Mouse (Mus musculus) left cerebral cortex, postnatal 36 days (tissue): ENCODE measurements at regions not wholly inside any gene's neighbourhood (a gene's known extent, or its start where the extent isn't known, plus 50 kb on each side); places are given as distances from the start of the nearest gene placed in this dataset.
"Not testable (repeated sequence)": the region's sequence is repeated elsewhere in the genome, so short reads cannot be mapped to it uniquely, and the experiment has no call there.

Source experiments
- DNase-seq, 2 experiments: peaks; one replicate each; pipeline ENCODE4 v3.0.0; 2021 to 2022; ENCODE audit warnings: low spot score in 2 of 2, mixed read lengths in 1 of 2
- intact Hi-C: fragments of 180-260 bp; cut with DNase I; formaldehyde crosslinking; loops from one replicate; pipeline ENCODE4 v1.15.1; 2025

DNA sequence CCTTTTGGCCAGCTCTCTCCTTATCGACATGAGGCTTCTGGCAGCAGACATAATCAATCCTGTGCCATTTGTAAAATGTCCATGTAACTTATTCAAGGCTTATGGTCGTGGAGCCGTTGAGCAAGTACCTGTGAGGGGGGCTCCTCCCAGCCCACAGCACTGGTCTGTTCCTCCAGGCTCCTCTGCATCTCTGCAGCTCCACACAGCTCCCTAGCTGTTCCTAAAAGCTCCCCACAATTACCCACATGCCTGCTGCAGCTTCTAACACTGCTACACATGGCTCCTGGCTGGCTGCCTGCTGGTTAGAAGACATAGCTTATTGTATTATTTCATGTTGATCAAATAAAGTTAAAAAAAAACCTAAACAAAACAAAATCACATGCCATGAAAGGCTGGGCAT is 77.9 kb downstream of the Tcp10c start:
- intact Hi-C loops = not testable (repeated sequence)

DNA sequence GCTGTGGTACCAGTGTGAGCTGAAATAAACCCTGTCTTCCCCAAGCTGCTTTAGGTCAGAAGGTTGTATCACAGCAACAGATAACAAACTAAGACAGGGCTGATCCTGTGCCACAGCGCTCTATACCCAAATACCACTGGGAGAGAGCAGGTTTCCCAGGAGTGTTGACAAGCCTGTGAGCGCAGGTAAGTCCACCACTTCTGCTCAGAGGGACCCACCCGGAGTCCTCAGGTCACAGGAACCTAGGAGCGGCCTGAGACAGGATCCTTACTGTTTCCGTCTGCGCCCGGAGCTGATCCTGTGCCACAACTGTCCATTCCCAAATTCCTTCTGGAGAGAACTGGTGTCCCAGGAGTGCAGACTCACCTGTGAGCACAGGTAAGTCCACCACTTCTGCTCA is 79.8 kb downstream of the Tcp10c start:
- DNase-seq, intact Hi-C loops: not testable (repeated sequence)

More for the DNA sequence above, 77.9 kb downstream of the Tcp10c start:
- DNase-seq = not testable (repeated sequence)

DNA sequence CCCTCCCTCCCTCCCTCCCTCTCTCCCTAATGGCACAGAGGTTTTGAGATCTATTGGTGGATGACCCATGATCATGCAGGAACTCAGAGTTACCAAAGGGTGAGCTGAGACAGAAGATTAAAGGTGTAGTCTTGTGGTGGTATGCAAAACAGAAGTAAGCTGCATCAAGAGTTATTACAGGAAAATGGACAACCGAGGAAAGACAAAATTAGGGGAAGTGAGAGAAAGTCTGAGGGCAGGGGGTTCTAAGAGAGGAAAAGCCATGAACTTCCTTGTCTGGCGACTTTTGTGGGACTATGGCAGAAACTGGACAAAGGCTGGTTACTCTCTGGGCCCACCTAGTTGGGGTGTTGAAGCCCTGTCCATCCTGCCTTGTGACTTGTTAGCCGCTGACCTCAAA is 84.4 kb downstream of the Tcp10c start:
- DNase-seq, intact Hi-C loops: not testable (repeated sequence)

GRCm38 (mm10) chr17:13440708-13441530 is 86.5 kb downstream of the Tcp10c start:
- intact Hi-C loops, DNase-seq: not testable (repeated sequence)

DNA sequence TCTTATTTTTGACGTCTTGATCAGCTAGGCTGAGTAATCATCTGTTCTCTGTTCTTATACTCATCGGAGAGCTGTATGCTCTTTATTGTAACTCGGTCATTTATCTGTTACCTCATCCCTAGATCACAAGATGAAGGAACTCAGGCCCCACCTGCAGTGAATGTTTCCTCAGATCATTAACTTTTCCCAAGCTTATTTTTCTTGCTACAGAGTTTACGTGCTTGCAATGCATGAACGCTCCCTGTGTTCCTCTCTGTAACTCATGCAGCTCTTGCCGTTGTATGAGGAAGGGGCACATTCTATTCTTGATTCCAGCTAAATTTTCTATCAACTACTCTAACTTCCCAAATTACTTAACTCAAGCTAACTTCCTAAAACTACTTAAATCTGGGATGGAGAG is 87.9 kb downstream of the Tcp10c start:
- intact Hi-C loops, DNase-seq: not testable (repeated sequence)

DNA sequence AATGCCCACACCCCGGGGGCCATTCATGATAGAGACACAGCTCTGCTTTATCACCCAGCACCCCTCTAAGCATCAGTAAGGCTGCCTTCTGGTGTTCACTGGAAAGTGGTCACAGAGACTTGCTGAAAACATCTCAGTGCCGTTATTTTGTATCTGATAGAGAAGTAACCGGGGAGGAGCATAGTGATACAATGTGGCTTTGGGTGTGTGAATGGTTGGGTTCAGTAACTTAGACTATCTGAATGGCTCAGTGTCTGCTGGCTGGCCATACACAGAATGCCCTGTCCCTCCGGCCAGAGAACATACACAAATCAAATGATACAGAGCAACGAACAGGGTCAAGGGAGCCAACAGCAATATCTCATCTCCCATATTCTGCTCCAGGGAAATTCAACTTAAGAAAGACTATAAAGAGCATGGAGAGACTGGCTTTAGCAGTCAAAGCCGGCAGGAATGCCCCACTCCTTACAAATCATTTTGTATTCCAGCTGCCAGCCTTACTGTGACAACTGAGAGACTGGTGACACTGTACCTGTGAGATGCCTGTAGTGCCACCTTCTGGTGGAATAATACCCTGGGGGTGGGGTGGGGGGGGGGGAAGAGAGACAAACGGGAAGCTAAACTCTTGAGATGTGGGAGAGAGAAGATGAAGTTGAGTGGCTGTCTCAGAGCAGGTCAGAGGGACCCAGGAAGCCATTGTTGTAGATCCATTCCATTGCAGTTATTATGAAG is 102.7 kb downstream of the Tcp10c start:
- not testable (repeated sequence) for DNase-seq

DNA sequence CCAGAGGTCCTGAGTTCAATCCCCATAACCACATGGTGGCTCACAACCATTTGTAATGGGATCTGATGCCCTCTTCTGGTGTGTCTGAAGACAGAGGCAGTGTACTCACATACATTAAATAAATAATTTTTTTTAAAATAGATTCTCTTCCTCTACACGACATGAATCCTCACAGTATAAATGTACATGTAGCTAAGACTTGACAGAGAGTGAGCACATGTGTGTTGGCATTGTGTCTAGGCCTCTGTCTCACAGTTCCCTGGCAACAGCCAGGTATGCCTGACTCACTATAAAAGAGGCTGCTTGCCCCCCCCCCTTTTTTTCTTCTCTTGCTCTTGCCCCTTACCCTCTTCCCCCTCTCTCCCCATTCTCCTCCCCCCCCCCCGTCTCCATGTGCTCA is 103.6 kb downstream of the Tcp10c start:
- intact Hi-C loops, DNase-seq: not testable (repeated sequence)

More for the DNA sequence above, 102.7 kb downstream of the Tcp10c start:
- intact Hi-C loops = not testable (repeated sequence)

- DNase-seq, intact Hi-C loops: not testable (repeated sequence)
Measured at GRCm38 (mm10) chr17:13458814-13459213, 104.4 kb downstream of the Tcp10c start.

DNA sequence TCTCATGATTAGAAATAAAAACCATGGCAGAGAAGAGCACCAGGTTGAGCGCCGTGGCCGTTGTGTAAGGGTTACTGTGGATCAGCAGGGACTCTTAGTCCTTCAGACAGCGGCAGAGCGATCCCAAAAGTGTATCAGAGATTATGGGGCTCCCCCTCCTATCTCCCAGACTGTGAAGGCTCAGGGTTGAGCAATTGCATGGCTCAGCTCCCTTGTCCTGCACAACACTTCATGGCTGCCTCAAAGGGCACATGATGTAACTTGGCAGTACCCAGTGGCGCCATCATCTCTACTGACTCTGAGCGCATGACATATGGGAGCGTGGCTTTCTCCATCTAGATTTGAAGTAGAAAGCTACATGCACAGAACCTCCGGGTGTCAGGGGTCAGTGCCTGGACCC is 108.3 kb downstream of the Tcp10c start:
- intact Hi-C loops, DNase-seq: not testable (repeated sequence)

DNA sequence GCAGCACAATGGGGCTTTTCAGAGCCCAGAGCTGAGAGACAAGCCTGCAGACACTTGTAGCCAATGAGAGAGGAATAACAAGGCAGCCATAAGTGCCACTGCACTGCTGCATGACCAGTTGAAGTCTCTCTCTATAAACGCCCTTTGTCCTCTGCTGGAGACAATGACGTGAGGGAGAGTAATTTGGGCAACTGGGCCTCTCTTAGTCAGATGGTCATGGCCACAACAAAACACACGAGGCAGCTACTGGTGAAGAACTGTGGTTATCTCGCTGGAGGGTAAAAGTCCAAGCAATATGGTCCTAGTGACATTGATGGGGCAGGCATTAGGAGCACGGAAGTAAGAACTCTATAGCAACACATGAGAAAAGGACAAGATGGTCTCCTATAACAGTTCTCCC is 111.5 kb downstream of the Tcp10c start:
- intact Hi-C loops, DNase-seq: not testable (repeated sequence)

DNA sequence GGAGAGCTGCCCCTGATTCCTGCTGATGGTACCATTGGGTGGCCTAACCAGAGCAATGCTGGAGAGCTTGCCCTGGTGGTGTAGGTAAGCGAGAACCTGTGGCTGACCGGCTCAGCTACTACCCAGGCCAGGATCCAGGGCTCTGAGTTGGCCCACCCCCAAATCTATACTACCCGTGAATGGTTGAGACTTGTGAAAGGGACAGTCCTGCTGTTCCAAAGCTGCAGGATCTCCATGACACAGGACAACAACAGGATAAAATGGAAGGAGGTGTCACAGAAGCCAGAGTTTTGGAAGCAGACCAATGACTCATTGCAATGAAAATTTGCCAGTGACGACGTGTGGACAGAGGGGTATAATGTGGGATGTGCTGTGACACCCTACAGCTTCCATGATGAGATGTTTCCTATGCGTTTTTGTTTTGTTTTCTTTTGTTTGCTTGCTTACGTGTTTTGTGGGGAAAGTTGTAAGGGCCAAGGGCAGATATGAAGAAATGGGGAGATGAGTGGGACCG is 115.6 kb downstream of the Tcp10c start:
- intact Hi-C loops = loop anchor here (5.0 kb wide), 2 partner anchors 292 to 362 kb away; partner anchors contain the start of genes Afdn and Tcte2
- DNase-seq = not testable (repeated sequence)

GRCm38 (mm10) chr17:13472460-13473062 is 118.2 kb downstream of the Tcp10c start:
- peak; percentile 65 to 79 for DNase-seq
- intact Hi-C loops = loop anchor here (5.0 kb wide), 2 partner anchors 290 to 360 kb away; partner anchors contain the start of genes Afdn and Tcte2

DNA sequence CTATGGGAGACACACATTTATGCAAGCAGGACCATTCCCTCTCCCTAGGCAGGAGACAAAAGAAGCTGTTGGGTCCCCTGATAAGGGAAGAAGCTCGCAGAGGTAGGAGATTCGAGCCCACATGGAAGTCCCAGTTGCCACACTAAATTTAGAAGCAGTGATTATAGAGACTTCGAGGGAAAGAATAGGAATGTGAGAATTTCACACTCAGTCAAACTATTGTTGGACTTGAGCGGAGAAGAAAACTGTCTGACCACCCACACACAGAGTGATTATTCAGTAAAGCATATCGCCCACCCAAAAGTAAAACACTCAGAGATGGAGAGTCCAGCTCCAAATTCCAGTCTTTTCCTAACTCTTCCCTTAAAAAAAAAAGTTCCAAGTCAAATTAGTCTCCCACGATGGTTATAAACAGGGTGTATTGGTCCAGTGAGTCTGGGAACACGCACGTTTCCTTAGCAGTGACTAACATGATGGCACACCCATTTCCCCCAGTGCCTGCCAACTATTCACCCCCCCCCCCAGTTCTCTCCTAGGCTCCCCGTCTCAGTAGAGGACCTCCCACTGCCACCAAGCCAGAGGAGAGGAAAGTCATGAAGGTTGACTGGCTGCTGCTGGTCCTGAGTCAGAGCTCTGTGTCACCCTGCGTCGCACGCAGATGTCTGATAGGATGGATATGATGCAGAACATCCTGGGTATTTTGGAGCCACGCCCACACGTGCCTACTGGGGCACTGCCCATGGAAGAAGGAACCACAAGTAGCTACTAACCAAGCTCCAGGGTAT is 120.1 kb downstream of the Tcp10c start:
- peak; percentile 36 to 46 for DNase-seq
- intact Hi-C loops = loop anchor here (5.0 kb wide), 2 partner anchors 288 to 358 kb away; partner anchors contain the start of genes Afdn and Tcte2

DNA sequence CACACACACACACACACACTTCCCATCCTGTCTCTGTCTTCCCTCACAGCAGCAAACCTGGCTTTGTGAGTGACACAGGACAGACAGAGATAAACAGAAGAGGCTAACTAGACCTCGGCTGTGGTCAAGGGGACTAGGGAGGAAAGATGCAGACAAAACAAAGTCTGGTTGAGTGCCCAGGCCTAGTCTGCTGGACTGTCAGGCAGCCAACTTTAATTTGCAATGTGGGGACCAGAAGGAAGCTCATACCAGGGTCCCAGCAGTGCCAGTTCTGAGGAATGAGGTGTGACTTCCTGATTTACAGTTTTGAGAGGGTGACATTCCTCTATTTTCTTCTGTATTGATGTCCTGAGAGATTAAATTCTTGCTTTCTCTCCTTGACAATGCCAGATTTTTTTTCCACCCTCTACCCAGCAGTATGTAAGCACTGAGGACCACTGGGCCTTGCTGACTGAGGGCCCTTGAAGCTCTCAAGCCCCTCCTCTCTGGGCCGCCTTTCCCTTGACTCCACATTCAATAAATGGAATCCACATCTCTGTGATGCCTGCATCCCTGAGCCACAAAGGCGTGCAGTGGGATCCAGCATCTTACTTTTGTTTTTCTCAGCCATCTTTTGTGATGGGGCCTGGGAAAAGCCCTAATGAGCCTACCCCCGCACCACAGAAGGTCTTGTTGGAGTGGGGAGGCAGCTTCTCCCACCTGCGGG is 124.6 kb downstream of the Tcp10c start:
- intact Hi-C loops = no loop called here
- no peak for DNase-seq

- intact Hi-C loops = no loop called here
- no peak for DNase-seq
Measured at GRCm38 (mm10) chr17:13479572-13480063, 125.2 kb downstream of the Tcp10c start.

- intact Hi-C loops = no loop called here
Measured at GRCm38 (mm10) chr17:13481445-13482085, 127.2 kb downstream of the Tcp10c start.

DNA sequence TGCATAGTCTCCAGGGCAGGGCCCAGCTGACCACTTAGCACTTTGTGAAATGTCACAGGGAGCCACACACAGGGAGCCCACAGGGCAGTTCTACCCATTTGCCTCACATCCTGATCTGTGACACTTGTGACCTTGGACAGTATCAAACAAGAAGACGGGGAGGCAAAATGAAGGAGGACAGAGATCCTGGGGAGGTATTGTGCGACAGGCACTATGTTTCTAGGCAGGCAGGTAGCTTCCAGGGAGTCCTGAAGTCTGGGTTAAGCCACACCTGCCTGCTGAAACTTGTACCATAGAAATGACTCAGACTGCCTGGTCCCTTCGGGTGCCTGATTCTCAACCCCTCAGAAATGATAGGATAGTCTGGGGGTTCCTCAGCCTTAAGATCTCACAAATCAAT is 127.8 kb downstream of the Tcp10c start:
- DNase-seq = no peak

More at GRCm38 (mm10) chr17:13481445-13482085, 127.2 kb downstream of the Tcp10c start:
- no peak for DNase-seq

More for the DNA sequence above, 127.8 kb downstream of the Tcp10c start:
- intact Hi-C loops = no loop called here
